Mouse (Mus musculus) lung, adult 2 months (tissue): ENCODE data around the gene Adamts17.

Experiments
- CTCF ChIP-seq: fragments of 200-500 bp; IDR thresholded peaks from 2 replicates; pipeline ENCODE4 v1.5.1; 2011; ENCODE audit warnings: mild to moderate bottlenecking, low read length, control low read depth; ENCODE audit not compliant: insufficient read depth
- POLR2A ChIP-seq: fragments of 200-500 bp; IDR thresholded peaks from 2 replicates; pipeline ENCODE4 v1.6.1; 2011; ENCODE audit warnings: low read depth, mild to moderate bottlenecking, control low read depth, low read length, borderline replicate concordance; ENCODE audit errors: extremely low read depth

GRCm38 (mm10) chr7:66831295-66831694, 8.2 kb upstream of the Adamts17 start:
- TF ChIP-seq CTCF, result no peak
- no peak for TF ChIP-seq POLR2A
